Mouse (Mus musculus): Measurements from ENCODE around the gene Mcee.

The Mcee gene

GRCm38 (mm10) chr7:64439595-64440518 lies 47.5 kb downstream of the Mcee start:
- DNase-seq, result no peak

DNA sequence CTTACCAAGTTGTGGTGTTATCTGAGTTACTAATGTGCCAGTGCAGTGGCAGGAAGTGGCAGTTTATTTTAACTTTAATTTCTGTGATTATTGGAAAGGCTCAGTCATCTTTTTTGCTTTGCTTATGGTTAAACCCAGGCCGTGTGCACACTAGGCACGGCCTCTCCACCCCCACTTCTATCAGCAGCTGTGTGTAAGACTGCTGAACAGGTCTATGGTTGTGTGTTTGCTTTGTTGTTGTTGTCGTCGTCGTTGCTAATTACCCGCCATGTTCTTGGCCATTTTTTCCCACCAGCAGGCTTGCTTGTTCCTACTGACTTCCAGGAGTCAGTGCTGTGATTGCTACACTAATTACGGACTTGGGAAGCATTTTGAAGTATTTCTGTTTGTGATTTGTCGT lies 48.1 kb downstream of the Mcee start:
- DNase-seq, result no peak

DNA sequence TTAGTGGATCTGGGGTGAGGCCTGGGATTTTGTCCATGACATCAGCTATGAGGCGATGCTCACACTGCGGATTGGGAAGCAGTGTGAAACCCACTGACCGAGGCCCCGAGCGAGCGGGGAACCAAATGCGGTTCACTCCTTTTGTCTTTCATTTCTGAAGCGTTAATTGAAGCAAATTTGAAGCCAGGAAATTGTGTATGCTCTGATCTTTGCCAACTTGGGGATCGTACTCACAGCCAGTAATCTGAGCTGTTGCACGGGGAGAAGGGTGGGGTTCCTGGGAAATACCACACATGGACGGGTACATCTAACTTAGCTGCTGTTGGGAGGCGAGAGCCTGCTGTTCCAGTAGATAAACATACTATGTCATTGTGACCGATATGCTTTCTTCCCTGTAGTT lies 58.2 kb downstream of the Mcee start:
- DNase-seq, result no peak

- peak; percentile 91 for DNase-seq
These were observed 59.0 kb downstream of the Mcee start for GRCm38 (mm10) chr7:64451441-64451840.

- DNase-seq, result no peak
These were observed 59.5 kb downstream of the Mcee start for GRCm38 (mm10) chr7:64451861-64452382.

DNA sequence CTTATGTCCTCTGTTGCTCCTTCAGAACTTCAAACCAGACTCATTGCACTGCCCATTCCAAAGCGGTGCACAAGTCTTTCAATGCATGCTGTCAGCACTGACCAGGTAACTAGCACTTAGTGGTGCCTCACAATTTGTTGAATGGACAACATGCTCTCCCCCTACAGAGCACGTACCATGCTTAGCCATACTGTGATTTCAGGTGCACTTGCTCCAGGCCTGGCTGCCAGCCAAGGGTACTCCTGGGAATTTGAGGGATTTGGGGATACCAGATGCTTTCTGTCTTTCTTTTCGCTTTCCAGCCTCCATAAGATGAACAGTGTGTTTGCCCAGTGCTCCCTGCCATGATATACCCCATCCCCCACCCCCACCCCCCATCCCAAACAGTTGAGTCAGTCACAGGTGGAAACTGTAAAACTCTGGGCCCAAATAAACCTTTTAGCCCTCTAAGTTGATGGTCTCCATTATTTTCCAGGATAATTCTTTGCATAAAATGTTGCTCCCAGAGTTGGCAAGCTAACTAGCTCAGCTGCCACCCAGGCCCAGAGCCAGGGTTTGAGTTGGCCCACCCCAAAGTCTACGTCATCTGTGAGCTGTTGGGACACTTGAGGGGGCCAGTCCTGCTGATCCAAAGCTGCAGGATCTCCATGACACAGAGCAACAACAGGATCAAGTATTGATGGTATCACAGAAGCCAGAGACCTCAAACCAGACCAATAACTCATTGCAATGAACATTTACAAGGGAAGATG lies 60.2 kb downstream of the Mcee start:
- DNase-seq, result peak; percentile 62

GRCm38 (mm10) chr7:64456176-64456575 lies 63.8 kb downstream of the Mcee start:
- DNase-seq, result no peak

DNA sequence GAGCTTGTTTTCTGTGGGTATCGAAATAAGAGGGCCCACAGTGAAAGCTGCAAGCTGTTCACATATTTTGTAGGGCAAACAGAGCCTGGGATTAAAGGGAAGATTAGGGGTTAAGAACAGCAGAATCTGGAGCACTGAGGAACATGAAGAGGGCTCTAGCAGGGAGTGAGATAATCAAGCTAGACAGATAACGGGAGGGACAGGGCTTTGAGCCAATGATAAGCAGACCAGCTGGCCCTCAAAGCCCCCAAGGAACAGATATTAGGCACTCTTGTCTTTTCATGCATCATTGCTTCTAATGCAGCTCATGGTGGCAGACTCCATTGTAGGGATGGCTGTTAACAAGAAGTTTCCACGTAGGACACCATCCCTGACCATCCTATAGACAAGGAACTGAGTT lies 64.3 kb downstream of the Mcee start:
- DNase-seq, result no peak

GRCm38 (mm10) chr7:64457811-64458210 lies 65.4 kb downstream of the Mcee start:
- no peak for DNase-seq

Measured in cerebellum, adult 9-11 months (tissue).